Mouse (Mus musculus) lung, adult 2 months (tissue): Measurements from ENCODE around the gene Cmss1.

Experiments used
- CTCF ChIP-seq: fragments of 200-500 bp; IDR thresholded peaks from 2 replicates; pipeline ENCODE4 v1.5.1; 2011; ENCODE audit warnings: mild to moderate bottlenecking, low read length, control low read depth; ENCODE audit not compliant: insufficient read depth
- POLR2A ChIP-seq: fragments of 200-500 bp; IDR thresholded peaks from 2 replicates; pipeline ENCODE4 v1.6.1; 2011; ENCODE audit warnings: low read depth, mild to moderate bottlenecking, control low read depth, low read length, borderline replicate concordance; ENCODE audit errors: extremely low read depth

DNA sequence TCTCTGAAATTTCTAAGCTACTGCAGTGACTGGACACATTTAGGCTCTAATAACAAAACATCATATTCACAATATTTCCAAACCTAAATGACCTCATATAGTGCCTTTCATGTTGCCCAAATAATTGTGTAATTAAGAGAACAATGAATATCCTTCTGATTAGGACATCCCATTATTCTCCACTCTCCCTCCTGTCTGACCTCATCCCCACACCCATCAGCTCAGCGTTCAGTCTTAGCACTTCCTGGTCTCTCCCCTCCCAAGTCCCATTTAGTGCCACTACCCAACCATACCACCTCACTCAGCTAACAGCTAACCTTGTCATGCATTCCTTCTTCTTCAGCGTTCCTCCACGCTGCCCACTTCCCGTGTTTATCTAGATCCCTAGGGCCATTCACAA, 123.8 kb downstream of the Cmss1 start:
- TF ChIP-seq CTCF (no peak), POLR2A (no peak)
